Mouse (Mus musculus): ENCODE measurements at regions not wholly inside any gene's neighbourhood (a gene's known extent, or its start where the extent isn't known, plus 50 kb on each side); places are given as distances from the start of the nearest gene placed in this dataset.

- DNase-seq: no peak
Observed at GRCm38 (mm10) chr13:39774554-39774953, 586.7 kb downstream of the Ofcc1 start.

- peak; percentile 54 to 62 for DNase-seq
Observed at GRCm38 (mm10) chr13:39774111-39774510, 587.1 kb downstream of the Ofcc1 start.

- DNase-seq: peak in 1 of 2 experiments; percentile 3
Observed at GRCm38 (mm10) chr13:39769228-39769627, 592.0 kb downstream of the Ofcc1 start.

GRCm38 (mm10) chr13:39766897-39767296 is 594.4 kb downstream of the Ofcc1 start:
- no peak for DNase-seq
